Mouse (Mus musculus): ENCODE data around the gene Ppp1r9a. TPM values are rescaled to one million over a fixed set of nuclear protein-coding genes. Genes with fewer than 3 reads are reported as not detected.

Ppp1r9a gene
- total and polyA plus RNA-seq, 3 experiments = 1.0 TPM; not detected in 2

- Histone ChIP-seq H3K4me2 (ENCODE audit: insufficient read depth, low read depth, poor library complexity, severe bottlenecking) (no peak overlapping the region), H3K9me3 (replicated peaks; ENCODE audit: low read length) (no peaks in the 10 kb centered on the region), H3K27ac (ENCODE audit: insufficient read depth, low read depth) (no peak overlapping the region), H3K9ac (ENCODE audit: insufficient read depth, low read depth) (no peak overlapping the region), H3K4me1 (ENCODE audit: control insufficient read depth in 1 of 2, insufficient read depth in 2 of 2) (peaks cover 0 to 5% of the 10 kb centered on the region in 2 experiments; a peak in 1 of 4 replicates), H3K4me3 (replicated peaks in 1 of 3; ENCODE audit: low read depth in 2 of 3, low read length in 2 of 3, poor library complexity in 1 of 3) (no peak overlapping the region), H3K27me3 (replicated peaks) (no peaks in the 10 kb centered on the region), H3K36me3 (replicated peaks in 1 of 2; ENCODE audit: control insufficient read depth in 1 of 2, insufficient read depth in 1 of 2, low read length in 1 of 2) (no peaks in the 10 kb centered on the region), H3K79me2 (replicated peaks; ENCODE audit: control insufficient read depth, extremely low read depth, insufficient read depth, poor library complexity, severe bottlenecking) (no peaks in the 10 kb centered on the region)
- in situ Hi-C loops (cut with MboI; ENCODE audit: low pct_ligation_motif_present, low pct_unique_long_range_greater_than_20kb, low sequenced_read_pairs) = no loop called here
- TF ChIP-seq IRF4 (IDR thresholded peaks at IDR 0.05; ENCODE audit: low read depth, low read length) (no peak), ZNF384 (IDR thresholded peaks at IDR 0.05; ENCODE audit: low read depth, low read length) (no peak)
- dilution Hi-C loops (cut with MboI; ENCODE audit: extremely low pct_ligation_motif_present, extremely low pct_unique_long_range_greater_than_20kb, low sequenced_read_pairs) = no loop called here
- DNase-seq (ENCODE audit: extremely low read depth) = no peak
These were observed 248.5 kb downstream of the Ppp1r9a start for GRCm38 (mm10) chr6:5151171-5151570.

DNA sequence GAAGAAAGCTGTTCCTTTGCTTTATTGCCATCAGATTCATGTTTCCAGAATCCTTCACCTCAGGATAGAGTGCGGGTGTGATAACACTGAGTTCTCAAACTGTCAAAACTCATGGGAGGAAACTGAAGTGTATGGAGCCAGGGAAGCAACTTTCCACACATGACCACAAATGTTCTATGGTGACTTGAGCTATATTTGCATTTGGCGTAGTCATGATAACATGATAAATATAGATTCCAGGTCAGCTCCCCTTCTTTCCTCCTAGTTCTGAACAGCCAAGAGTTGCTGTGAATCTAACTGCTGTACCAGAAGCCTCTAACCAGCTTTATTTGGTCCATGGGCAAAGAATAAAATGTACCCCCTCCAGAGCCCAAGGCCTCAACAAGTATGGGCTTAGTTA is 249.5 kb downstream of the Ppp1r9a start:
- TF ChIP-seq PAX5 (IDR thresholded peaks at IDR 0.05; ENCODE audit: low read length) (no peak), MAX (IDR thresholded peaks at IDR 0.05; ENCODE audit: low read length) (no peak), JUN (IDR thresholded peaks at IDR 0.05; ENCODE audit: insufficient read depth, low read depth, low read length) (no peak), UBTF (IDR thresholded peaks at IDR 0.05; ENCODE audit: low read depth, low read length) (no peak), HCFC1 (IDR thresholded peaks at IDR 0.05; ENCODE audit: low read depth, low read length) (no peak), EP300 (IDR thresholded peaks at IDR 0.05; ENCODE audit: low read length) (no peak), IRF4 (IDR thresholded peaks at IDR 0.05; ENCODE audit: low read depth, low read length) (no peak), GABPA (IDR thresholded peaks at IDR 0.05; ENCODE audit: insufficient replicate concordance, low read depth, low read length) (no peak), MYC (IDR thresholded peaks at IDR 0.05; ENCODE audit: low read depth, low read length) (no peak), CTCF (conservative IDR thresholded peaks at IDR 0.05 in 1 of 2, IDR thresholded peaks at IDR 0.05 in 1 of 2; ENCODE audit: low read depth in 2 of 2, low read length in 2 of 2) (no peak), MAZ (IDR thresholded peaks at IDR 0.05; ENCODE audit: low read depth, low read length) (no peak), BHLHE40 (IDR thresholded peaks at IDR 0.05; ENCODE audit: low read depth, low read length) (no peak), E2F4 (IDR thresholded peaks at IDR 0.05; ENCODE audit: insufficient replicate concordance, low read depth, low read length) (no peak)
- no peak for DNase-seq (ENCODE audit: extremely low read depth)
- Histone ChIP-seq H3K36me3 (replicated peaks in 1 of 2; ENCODE audit: control insufficient read depth in 1 of 2, insufficient read depth in 1 of 2, low read length in 1 of 2) (no peaks in the 10 kb centered on the region), H3K9ac (ENCODE audit: insufficient read depth, low read depth) (no peak overlapping the region), H3K4me3 (replicated peaks in 1 of 3; ENCODE audit: low read depth in 2 of 3, low read length in 2 of 3, poor library complexity in 1 of 3) (no peak overlapping the region), H3K9me3 (replicated peaks; ENCODE audit: low read length) (no peaks in the 10 kb centered on the region), H3K27ac (ENCODE audit: insufficient read depth, low read depth) (no peak overlapping the region), H3K79me2 (replicated peaks; ENCODE audit: control insufficient read depth, extremely low read depth, insufficient read depth, poor library complexity, severe bottlenecking) (no peaks in the 10 kb centered on the region), H3K27me3 (replicated peaks) (no peaks in the 10 kb centered on the region), H3K4me1 (ENCODE audit: control insufficient read depth in 1 of 2, insufficient read depth in 2 of 2) (peaks cover 0 to 5% of the 10 kb centered on the region in 2 experiments; a peak in 1 of 4 replicates), H3K4me2 (ENCODE audit: insufficient read depth, low read depth, poor library complexity, severe bottlenecking) (no peak overlapping the region)
- dilution Hi-C loops (cut with MboI; ENCODE audit: extremely low pct_ligation_motif_present, extremely low pct_unique_long_range_greater_than_20kb, low sequenced_read_pairs) = no loop called here
- in situ Hi-C loops (cut with MboI; ENCODE audit: low pct_ligation_motif_present, low pct_unique_long_range_greater_than_20kb, low sequenced_read_pairs) = no loop called here

DNA sequence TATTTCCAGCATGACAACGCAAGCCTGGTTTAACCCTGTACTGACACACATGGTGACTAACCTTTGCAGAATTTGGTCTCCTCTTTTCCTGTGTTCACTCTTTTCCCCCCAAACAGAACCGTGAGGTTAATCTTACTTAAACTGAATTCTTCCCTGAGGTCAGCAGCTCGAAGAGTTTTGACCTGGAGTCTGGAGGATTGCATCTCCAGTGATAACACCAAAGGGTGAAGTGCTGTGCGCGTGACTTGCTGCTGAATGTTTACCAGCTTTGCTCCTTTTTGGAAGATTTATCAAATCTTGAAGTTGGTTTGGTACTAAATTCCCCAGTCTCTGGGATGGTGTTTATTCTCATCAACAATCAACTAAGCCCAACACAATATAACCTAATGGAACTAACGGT is 252.1 kb downstream of the Ppp1r9a start:
- TF ChIP-seq ELF1 (IDR thresholded peaks at IDR 0.05; ENCODE audit: low read depth, low read length) (no peak), SIN3A (IDR thresholded peaks at IDR 0.05; ENCODE audit: low read length) (no peak), MXI1 (IDR thresholded peaks at IDR 0.05; ENCODE audit: low read depth, low read length) (no peak), KAT2A (IDR thresholded peaks at IDR 0.05; ENCODE audit: insufficient replicate concordance, low read length) (no peak), MAX (IDR thresholded peaks at IDR 0.05; ENCODE audit: low read length) (no peak), ZNF384 (IDR thresholded peaks at IDR 0.05; ENCODE audit: low read depth, low read length) (no peak), ZKSCAN1 (IDR thresholded peaks at IDR 0.05; ENCODE audit: borderline replicate concordance, low read depth, low read length) (no peak), ETS1 (conservative IDR thresholded peaks at IDR 0.05; ENCODE audit: low read depth, low read length) (no peak), TBP (conservative IDR thresholded peaks at IDR 0.05; ENCODE audit: low read depth, low read length) (no peak), UBTF (IDR thresholded peaks at IDR 0.05; ENCODE audit: low read depth, low read length) (no peak), GABPA (IDR thresholded peaks at IDR 0.05; ENCODE audit: insufficient replicate concordance, low read depth, low read length) (no peak), CHD1 (IDR thresholded peaks at IDR 0.05; ENCODE audit: low read depth, low read length) (no peak), PAX5 (IDR thresholded peaks at IDR 0.05; ENCODE audit: low read length) (no peak), NELFE (IDR thresholded peaks at IDR 0.05; ENCODE audit: low read depth, low read length) (no peak), POLR2AphosphoS2 (IDR thresholded peaks at IDR 0.05; ENCODE audit: low read depth, low read length) (no peak), E2F4 (IDR thresholded peaks at IDR 0.05; ENCODE audit: insufficient replicate concordance, low read depth, low read length) (no peak), JUN (IDR thresholded peaks at IDR 0.05; ENCODE audit: insufficient read depth, low read depth, low read length) (no peak)
- dilution Hi-C loops (cut with MboI; ENCODE audit: extremely low pct_ligation_motif_present, extremely low pct_unique_long_range_greater_than_20kb, low sequenced_read_pairs) (no loop called here), in situ Hi-C loops (cut with MboI; ENCODE audit: low pct_ligation_motif_present, low pct_unique_long_range_greater_than_20kb, low sequenced_read_pairs) (no loop called here)
- Histone ChIP-seq H3K9ac (ENCODE audit: insufficient read depth, low read depth) (no peak overlapping the region), H3K4me3 (replicated peaks in 1 of 3; ENCODE audit: low read depth in 2 of 3, low read length in 2 of 3, poor library complexity in 1 of 3) (no peak overlapping the region), H3K4me2 (ENCODE audit: insufficient read depth, low read depth, poor library complexity, severe bottlenecking) (no peak overlapping the region), H3K9me3 (replicated peaks; ENCODE audit: low read length) (no peaks in the 10 kb centered on the region), H3K79me2 (replicated peaks; ENCODE audit: control insufficient read depth, extremely low read depth, insufficient read depth, poor library complexity, severe bottlenecking) (no peaks in the 10 kb centered on the region), H3K36me3 (replicated peaks in 1 of 2; ENCODE audit: control insufficient read depth in 1 of 2, insufficient read depth in 1 of 2, low read length in 1 of 2) (no peaks in the 10 kb centered on the region), H3K27ac (ENCODE audit: insufficient read depth, low read depth) (no peak overlapping the region), H3K27me3 (replicated peaks) (no peaks in the 10 kb centered on the region), H3K4me1 (ENCODE audit: control insufficient read depth in 1 of 2, insufficient read depth in 2 of 2) (peaks cover 3 to 22% of the 10 kb centered on the region in 2 experiments; a peak in 2 of 4 replicates)
- DNase-seq (ENCODE audit: extremely low read depth) = no peak

Data from CH12.LX (cell line).